Mouse (Mus musculus) skeletal muscle tissue, adult 2 months (tissue): ENCODE measurements around the gene Hip1r.

Source experiments
- DNase-seq: peaks from one replicate; pipeline ENCODE4 v3.0.0-alpha.2; 2012; ENCODE audit warnings: low read depth, low spot score

The Hip1r gene

GRCm38 (mm10) chr5:124017941-124018340, 44.5 kb downstream of the Hip1r start:
- no peak for DNase-seq

GRCm38 (mm10) chr5:124018651-124019050, 45.2 kb downstream of the Hip1r start:
- no peak for DNase-seq

- peak; percentile 58 for DNase-seq
These were observed 46.2 kb downstream of the Hip1r start for GRCm38 (mm10) chr5:124019348-124020216.

- no peak for DNase-seq
These were observed 47.7 kb downstream of the Hip1r start for GRCm38 (mm10) chr5:124021148-124021547.

GRCm38 (mm10) chr5:124021701-124022100, 48.3 kb downstream of the Hip1r start:
- DNase-seq: no peak

- no peak for DNase-seq
These were observed 48.9 kb downstream of the Hip1r start for GRCm38 (mm10) chr5:124022365-124022764.

GRCm38 (mm10) chr5:124024677-124025076, 51.2 kb downstream of the Hip1r start:
- DNase-seq: no peak

GRCm38 (mm10) chr5:124025146-124025545, 51.7 kb downstream of the Hip1r start:
- no peak for DNase-seq

- DNase-seq: no peak
These were observed 52.4 kb downstream of the Hip1r start for GRCm38 (mm10) chr5:124025587-124026441.

GRCm38 (mm10) chr5:124026568-124026967, 53.1 kb downstream of the Hip1r start:
- no peak for DNase-seq

- DNase-seq: no peak
These were observed 54.5 kb downstream of the Hip1r start for GRCm38 (mm10) chr5:124027702-124028470.

GRCm38 (mm10) chr5:124028680-124029079, 55.3 kb downstream of the Hip1r start:
- DNase-seq: no peak

GRCm38 (mm10) chr5:124029220-124030035, 56.0 kb downstream of the Hip1r start:
- DNase-seq: no peak

GRCm38 (mm10) chr5:124030386-124031067, 57.1 kb downstream of the Hip1r start:
- no peak for DNase-seq

- no peak for DNase-seq
These were observed 57.9 kb downstream of the Hip1r start for GRCm38 (mm10) chr5:124031068-124031955.

GRCm38 (mm10) chr5:124032001-124032508, 58.6 kb downstream of the Hip1r start, which contains the start of gene Vps37b:
Vps37b (minus strand) TSS chr5:124032270.
- DNase-seq: peak; percentile 74

GRCm38 (mm10) chr5:124034471-124034870, 61.0 kb downstream of the Hip1r start:
- no peak for DNase-seq

- DNase-seq: no peak
These were observed 62.0 kb downstream of the Hip1r start for GRCm38 (mm10) chr5:124035406-124035805.

- DNase-seq: no peak
These were observed 62.4 kb downstream of the Hip1r start for GRCm38 (mm10) chr5:124035806-124036205.
